Mouse (Mus musculus) bone marrow, adult 2 months (tissue): Measurements from ENCODE around the gene Coq6. TPM values are rescaled to one million over a fixed set of nuclear protein-coding genes. Genes with fewer than 3 reads are reported as not detected.

Source experiments
- H3K27ac ChIP-seq: fragments of 200-500 bp; 2 replicates; pipeline ENCODE4 v1.5.1; 2012; ENCODE audit warnings: low read depth, mild to moderate bottlenecking, control low read depth, inconsistent platforms, low read length; ENCODE audit not compliant: control insufficient read depth, poor library complexity, insufficient read depth
- H3K4me1 ChIP-seq: fragments of 200-500 bp; 2 replicates; pipeline ENCODE4 v1.6.1; 2011; ENCODE audit warnings: low read length; ENCODE audit not compliant: control insufficient read depth, insufficient read depth
- H3K4me3 ChIP-seq: fragments of 200-500 bp; replicated peaks from 2 replicates; pipeline ENCODE3; 2011; ENCODE audit warnings: mild to moderate bottlenecking, low read depth, low read length, control low read depth; ENCODE audit not compliant: control insufficient read depth
- CTCF ChIP-seq: fragments of 200-500 bp; IDR thresholded peaks from 2 replicates; pipeline ENCODE4 v1.5.1; 2011; ENCODE audit warnings: low read length, control low read depth; ENCODE audit not compliant: control insufficient read depth, insufficient read depth
- POLR2A ChIP-seq: fragments of 200-500 bp; IDR thresholded peaks from 2 replicates; pipeline ENCODE4 v1.6.1; 2011; ENCODE audit warnings: low read depth, mild to moderate bottlenecking, control low read depth, low read length, borderline replicate concordance; ENCODE audit not compliant: control insufficient read depth
- WGBS: fragments of 180-500 bp; shearing (Covaris S2); methylation state at CpG from one replicate; pipeline ENCODE4 v1.1.7; 2018; 5-methylcytosine and 5-hydroxymethylcytosine counted together
- polyA plus RNA-seq: library from polyadenylated mRNA; stranded (reverse); fragments of >200 nt; gene quantifications from 2 replicates; pipeline ENCODE4 v1.2.4, GENCODE M21; 2011; ENCODE audit warnings: low replicate concordance; ENCODE audit not compliant: missing spikeins, insufficient read depth, insufficient read length

The Coq6 gene
- polyA plus RNA-seq, 1 experiment: 26.6 TPM

- WGBS: 78% methylated on average over 4 of the region's 4 CpGs
- peaks cover 2% of the 10 kb centered on the region; the same call in 1 of the 2 replicates for H3K4me1 ChIP-seq
- H3K4me3 ChIP-seq: no peak overlapping the region
- no peak overlapping the region for H3K27ac ChIP-seq
- TF ChIP-seq POLR2A (no peak), CTCF (no peak)
Observed at GRCm38 (mm10) chr12:84385408-84385807, 24.0 kb downstream of the Coq6 start.

DNA sequence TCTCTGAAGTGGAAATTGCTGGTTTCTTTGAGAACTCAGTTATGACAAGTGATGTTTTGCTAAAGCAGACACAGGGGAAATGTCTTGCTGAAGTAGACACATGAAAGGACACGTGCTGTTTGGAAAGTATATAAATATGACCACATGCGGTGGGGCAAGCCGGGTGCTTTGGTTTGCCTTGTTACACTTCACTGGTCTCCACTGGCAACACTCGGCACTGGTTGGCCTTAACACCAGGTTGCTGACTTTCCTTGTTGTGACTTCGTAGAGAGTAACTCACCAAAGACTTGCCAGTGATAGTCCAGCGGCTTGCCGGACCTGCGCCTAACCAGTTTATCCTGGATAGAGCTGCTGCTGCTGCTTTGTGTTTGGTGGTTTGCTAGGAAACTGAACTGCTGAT, 26.6 kb downstream of the Coq6 start:
- 86% methylated on average over 8 of the region's 8 CpGs for WGBS
- peak overlapping the region; percentile 43; the same call in 1 of the 2 replicates for H3K27ac ChIP-seq

DNA sequence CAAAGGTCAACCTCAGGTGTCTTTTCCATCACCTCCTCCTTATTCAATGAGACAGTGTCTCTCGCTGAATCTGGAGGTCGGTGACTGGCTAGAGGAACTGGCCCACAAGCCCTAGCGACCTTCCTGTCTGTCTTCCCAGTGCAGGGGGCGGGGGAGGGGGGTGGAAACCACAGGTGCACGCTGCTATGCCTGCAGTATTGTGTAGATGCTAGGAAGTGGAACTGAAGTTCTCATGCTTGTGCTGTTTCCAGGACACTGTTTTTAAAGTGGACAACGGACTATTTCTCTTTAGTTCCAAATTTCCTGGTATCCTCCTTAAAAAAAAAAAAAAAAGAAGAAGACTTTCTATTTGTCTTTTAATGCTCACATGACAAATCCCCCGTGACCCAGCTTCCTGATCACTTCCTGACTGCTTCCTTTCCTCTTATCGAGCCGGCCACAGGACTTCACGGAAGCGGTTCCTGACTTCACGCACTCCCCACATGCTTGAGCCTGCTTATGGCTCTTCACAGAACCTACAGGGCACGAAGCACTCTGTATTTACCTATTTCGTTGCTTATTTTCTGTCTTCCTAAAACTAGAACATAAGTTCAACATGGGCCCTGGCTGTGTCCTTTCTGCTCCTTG, 27.4 kb downstream of the Coq6 start:
- TF ChIP-seq CTCF: no peak
- TF ChIP-seq POLR2A: no peak
- H3K27ac ChIP-seq: peak overlapping the region; percentile 16
- WGBS: 10% methylated on average over 14 of the region's 14 CpGs

More for the DNA sequence above, 26.6 kb downstream of the Coq6 start:
- Histone ChIP-seq H3K4me1 (peaks cover 2% of the 10 kb centered on the region; the same call in 1 of the 2 replicates), H3K4me3 (no peak overlapping the region)
- TF ChIP-seq CTCF (no peak), POLR2A (no peak)

DNA sequence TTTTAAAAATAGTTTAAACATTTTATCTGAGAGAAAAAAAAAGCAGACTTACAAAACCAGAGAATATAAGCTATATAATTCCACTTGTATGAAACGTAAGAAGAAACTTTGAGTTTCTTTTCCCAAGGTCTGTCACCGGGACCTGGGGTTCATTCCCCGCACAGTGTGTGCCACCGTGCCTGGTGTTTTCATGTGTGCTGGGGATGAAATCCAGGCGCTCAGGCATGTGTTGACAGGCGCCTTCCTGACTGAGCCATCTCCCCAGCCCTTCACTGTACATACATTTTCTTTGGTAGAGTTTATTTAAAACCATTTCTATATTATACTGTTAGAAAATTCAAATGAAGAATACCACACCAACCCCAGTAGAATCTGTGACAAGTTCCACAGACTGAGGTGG, 28.9 kb downstream of the Coq6 start:
- H3K4me3 ChIP-seq: no peak overlapping the region
- TF ChIP-seq CTCF (no peak), POLR2A (no peak)
- H3K27ac ChIP-seq: no peak overlapping the region
- 86% methylated on average over 6 of the region's 6 CpGs for WGBS
- no peaks in the 10 kb centered on the region; the same call in 1 of the 2 replicates for H3K4me1 ChIP-seq

More for the DNA sequence above, 27.4 kb downstream of the Coq6 start:
- Histone ChIP-seq H3K4me1 (peaks cover 2% of the 10 kb centered on the region; the same call in 1 of the 2 replicates), H3K4me3 (peak overlapping the region; percentile 36)

DNA sequence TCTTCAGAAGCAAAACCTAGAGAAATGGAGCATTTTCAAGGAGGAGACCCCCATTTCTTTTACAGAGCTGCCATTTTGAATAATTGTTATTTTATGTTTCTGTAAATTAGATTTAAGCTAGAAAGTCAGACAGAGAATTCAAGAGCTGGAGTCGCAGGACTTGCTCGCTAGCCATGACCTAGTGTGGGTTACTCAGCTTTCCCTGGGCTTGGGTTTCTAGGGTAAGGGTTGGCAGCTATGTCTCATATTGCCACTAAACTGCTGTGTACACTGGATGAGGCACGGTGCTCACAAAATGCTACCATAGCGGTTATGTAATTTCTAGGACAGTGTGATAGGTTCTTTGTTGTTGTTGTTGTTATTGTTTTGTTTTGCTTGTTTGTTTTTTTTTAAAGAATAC, 31.2 kb downstream of the Coq6 start:
- TF ChIP-seq CTCF (no peak), POLR2A (no peak)
- WGBS: 91% methylated on average over 4 of the region's 4 CpGs
- no peaks in the 10 kb centered on the region; the same call in 1 of the 2 replicates for H3K4me1 ChIP-seq
- H3K4me3 ChIP-seq: no peak overlapping the region
- no peak overlapping the region for H3K27ac ChIP-seq

DNA sequence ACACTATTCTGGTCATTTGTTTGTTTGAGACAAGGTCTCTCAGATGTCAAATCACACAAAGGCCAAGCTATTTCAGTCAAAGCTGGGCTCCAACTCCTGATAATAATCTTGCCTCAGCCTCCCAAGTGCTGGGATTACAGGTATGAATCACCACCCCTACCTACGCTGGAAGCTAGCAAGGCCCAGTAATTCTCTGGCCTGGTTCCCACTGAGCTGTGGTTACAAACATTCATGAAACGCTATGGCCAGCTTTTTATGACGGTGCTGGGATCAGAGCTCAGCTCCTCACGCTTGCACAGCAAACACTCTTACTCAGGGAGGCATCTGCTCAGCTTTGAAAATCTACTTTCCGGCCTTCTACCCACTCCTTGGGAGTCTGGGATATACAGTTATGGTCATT, 32.4 kb downstream of the Coq6 start:
- H3K27ac ChIP-seq: no peak overlapping the region
- H3K4me1 ChIP-seq: no peaks in the 10 kb centered on the region; the same call in 1 of the 2 replicates
- WGBS: 89% methylated on average over 5 of the region's 5 CpGs
- no peak overlapping the region for H3K4me3 ChIP-seq
- no peak for TF ChIP-seq CTCF
- TF ChIP-seq POLR2A: no peak

DNA sequence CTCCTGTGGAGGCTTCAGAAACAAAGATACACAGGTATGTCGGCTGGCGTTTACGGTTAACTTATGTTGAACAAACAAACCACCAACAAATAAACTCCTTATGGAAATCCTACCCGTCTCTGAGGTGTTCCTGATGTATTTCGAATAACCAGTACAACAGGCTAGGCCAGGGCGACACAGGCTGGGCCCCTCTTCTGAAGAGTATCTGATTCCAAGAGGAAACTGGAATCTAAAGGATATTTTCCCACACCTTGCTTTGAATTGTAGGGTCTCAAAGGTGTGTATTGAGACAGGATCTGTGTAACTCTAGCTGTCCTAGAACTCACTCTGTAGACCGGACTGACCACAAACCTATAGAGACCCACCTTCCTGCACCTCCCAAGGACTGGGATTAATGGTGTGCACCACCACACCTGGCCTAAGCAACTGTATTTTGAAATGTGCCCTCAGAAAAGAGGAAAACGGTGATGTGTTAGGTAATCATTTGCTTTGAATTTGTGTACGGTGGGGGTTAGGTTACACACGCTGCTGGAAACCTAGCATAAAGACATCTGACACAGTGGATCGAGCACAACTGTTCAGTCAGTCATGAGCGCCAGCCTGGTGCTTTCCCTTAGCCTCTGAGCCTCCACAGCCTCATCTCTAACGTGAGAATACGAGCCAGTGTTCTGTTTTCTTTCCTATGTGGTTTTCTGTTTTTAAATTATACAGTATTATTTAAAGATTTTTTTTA, 35.7 kb downstream of the Coq6 start:
- WGBS: 76% methylated on average over 14 of the region's 14 CpGs
- TF ChIP-seq POLR2A: no peak
- H3K27ac ChIP-seq: no peak overlapping the region

GRCm38 (mm10) chr12:84397685-84398084, 36.2 kb downstream of the Coq6 start:
- H3K27ac ChIP-seq: no peak overlapping the region
- TF ChIP-seq CTCF: no peak
- no peak for TF ChIP-seq POLR2A
- no peak overlapping the region for H3K4me3 ChIP-seq
- no peaks in the 10 kb centered on the region; the same call in 1 of the 2 replicates for H3K4me1 ChIP-seq

More for the DNA sequence above, 35.7 kb downstream of the Coq6 start:
- H3K4me1 ChIP-seq: no peaks in the 10 kb centered on the region; the same call in 1 of the 2 replicates
- no peak overlapping the region for H3K4me3 ChIP-seq

DNA sequence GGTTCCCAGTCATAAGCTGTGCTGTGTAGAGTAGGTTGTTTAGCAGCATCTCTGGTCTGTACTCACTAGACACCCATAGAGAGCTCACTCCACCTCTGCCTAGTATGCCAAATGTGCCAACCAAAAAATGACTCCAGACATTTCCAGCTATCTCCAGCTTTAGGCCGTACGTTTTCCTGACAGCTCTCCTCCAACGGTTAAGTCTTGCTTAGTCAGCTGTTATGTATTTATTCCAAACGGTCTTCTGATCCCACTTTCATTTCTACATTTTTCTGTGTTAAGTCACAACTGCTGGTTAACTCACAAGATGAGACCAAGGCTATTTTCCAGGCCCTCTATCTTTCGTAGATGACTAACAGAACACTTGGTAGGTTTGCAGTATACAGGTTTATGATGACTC, 37.2 kb downstream of the Coq6 start:
- no peaks in the 10 kb centered on the region; the same call in 1 of the 2 replicates for H3K4me1 ChIP-seq
- no peak overlapping the region for H3K27ac ChIP-seq
- TF ChIP-seq CTCF (no peak), POLR2A (no peak)
- no peak overlapping the region for H3K4me3 ChIP-seq
- WGBS: 81% methylated on average over 5 of the region's 5 CpGs
